39 mouse cellular contexts compared by ENCODE assay signal in genomic region chr13:55187062-55187461, GRCm38 (mm10). TPM values are rescaled to one million over a fixed set of nuclear protein-coding genes. Genes with fewer than 3 reads are reported as not detected.
"Had no signal": no experiment of that assay in that cellular context is flagged by ENCODE, and none has a peak within 500 bp of the region (broad histone marks: within the 10 kb centered on the region; RNA-seq: fewer than 3 reads in every experiment).

No protein-coding gene starts in this region.

RNA-seq across cellular contexts. Expression of gene Fgfr4, which starts 34.6 kb away (rescaled TPM):
- total RNA-seq: megakaryocyte progenitor cell, adult 5-6 weeks; megakaryocyte, adult 5-6 weeks; megakaryocyte-erythroid progenitor cell, adult 5-6 weeks; monocyte, adult 5-6 weeks had no signal
- polyA plus RNA-seq: macrophage had no signal

RNA-seq across cellular contexts. Expression of gene Gm17617, which starts 53.7 kb away (rescaled TPM):
- total RNA-seq: left cerebral cortex, postnatal 10 days; left cerebral cortex, postnatal 14 days; left cerebral cortex, postnatal 25 days; left cerebral cortex, postnatal 36 days; left cerebral cortex, postnatal 4 days; liver, adult 2 months; megakaryocyte progenitor cell, adult 5-6 weeks; megakaryocyte, adult 5-6 weeks; megakaryocyte-erythroid progenitor cell, adult 5-6 weeks; midbrain, postnatal 0 days; monocyte, adult 5-6 weeks had no signal
- polyA plus RNA-seq: limb, embryonic 10.5 days; limb, embryonic 11.5 days; limb, embryonic 12.5 days; limb, embryonic 13.5 days; limb, embryonic 14.5 days; limb, embryonic 15.5 days; liver, adult 2 months; liver, embryonic 11.5 days; liver, embryonic 12.5 days; liver, embryonic 13.5 days; liver, embryonic 14.5 days; liver, embryonic 15.5 days; liver, embryonic 16.5 days; liver, postnatal 0 days; lung, adult 2 months; lung, embryonic 14.5 days; lung, embryonic 15.5 days; lung, embryonic 16.5 days; lung, postnatal 0 days; macrophage; midbrain, embryonic 10.5 days; midbrain, embryonic 11.5 days; midbrain, embryonic 12.5 days; midbrain, embryonic 13.5 days; midbrain, embryonic 14.5 days; midbrain, embryonic 15.5 days; midbrain, embryonic 16.5 days; midbrain, postnatal 0 days; myocyte; neural tube, embryonic 11.5 days had no signal
